8 mouse cellular contexts compared by ENCODE assay signal in genomic region chr1:156917460-156917859, GRCm38 (mm10). TPM values are rescaled to one million over a fixed set of nuclear protein-coding genes. Genes with fewer than 3 reads are reported as not detected.
A peak's percentile ranks its signal among the peaks of the same experiment; 100 is the strongest.
DNase-seq lines count a peak whose midpoint lies in the region; ATAC-seq and TF ChIP-seq lines count a peak whose summit lies in the region.

No protein-coding gene starts in this region.

- no peak overlapping the region for H3K4me3 ChIP-seq in heart, adult 2 months
- no peak overlapping the region for H3K4me3 ChIP-seq in heart, embryonic 12.5 days

- 9% methylated on average over 3 of the region's 3 CpGs for WGBS in heart, adult 2 months
- 16% methylated on average over 3 of the region's 3 CpGs for WGBS in heart, embryonic 12.5 days

- H3K4me1 ChIP-seq in heart, adult 2 months (ENCODE audit: control insufficient read depth, insufficient read depth, low read length), result no peaks in the 10 kb centered on the region
- H3K4me1 ChIP-seq in heart, embryonic 12.5 days (replicated peaks), result peaks cover 23% of the 10 kb centered on the region

- no peak for TF ChIP-seq POLR2A in heart, adult 2 months (IDR thresholded peaks at IDR 0.05; ENCODE audit: insufficient read depth, low read depth, low read length)

- no peak overlapping the region for H3K9ac ChIP-seq in heart, adult 2 months (ENCODE audit: low read depth, low read length)
- H3K9ac ChIP-seq in heart, embryonic 12.5 days, result no peak overlapping the region

- DNase-seq in heart, adult 2 months, result no peak
- DNase-seq in right cerebral cortex, adult 18-20 months, result peak; percentile 43
- DNase-seq in right cerebral cortex, postnatal 25 days, result no peak
- peak; percentile 64 for DNase-seq in c-Kit-positive CD71-negative TER-119-negative erythroid progenitor cells, embryonic 14.5 days (ENCODE audit: low read depth)
- peak; percentile 86 for DNase-seq in induced T-regulatory cell, adult 2 months (ENCODE audit: low read depth)
- DNase-seq in retina, adult 2 months (ENCODE audit: low read depth, low spot score), result peak; percentile 64
- no peak for DNase-seq in urinary bladder, postnatal 25 days (ENCODE audit: low spot score)

- intact Hi-C loops in heart, adult 2 months (cut with DNase I), result loop anchor here (1.0 to 10.0 kb wide), 4 partner anchors 160 to 620 kb away; no protein-coding TSS in a partner anchor

- H3K79me2 ChIP-seq in heart, adult 2 months (replicated peaks; ENCODE audit: control insufficient read depth, insufficient read depth, low read length), result no peaks in the 10 kb centered on the region

- H3K9me3 ChIP-seq in heart, embryonic 12.5 days (replicated peaks), result no peaks in the 10 kb centered on the region

- H3K4me2 ChIP-seq in heart, embryonic 12.5 days, result no peak overlapping the region

- H3K27ac ChIP-seq in heart, adult 2 months, result no peak overlapping the region
- H3K27ac ChIP-seq in heart, embryonic 12.5 days (ENCODE audit: poor library complexity, severe bottlenecking), result no peak overlapping the region

- H3K36me3 ChIP-seq in heart, adult 2 months (ENCODE audit: control insufficient read depth, insufficient read depth, low read length), result no peaks in the 10 kb centered on the region
- no peaks in the 10 kb centered on the region for H3K36me3 ChIP-seq in heart, embryonic 12.5 days

- no peak for TF ChIP-seq EP300 in heart, adult 2 months (IDR thresholded peaks at IDR 0.05; ENCODE audit: insufficient read depth, low read depth, low read length)

- H3K27me3 ChIP-seq in heart, adult 2 months (ENCODE audit: control insufficient read depth, insufficient read depth, low read length), result no peaks in the 10 kb centered on the region
- no peaks in the 10 kb centered on the region for H3K27me3 ChIP-seq in heart, embryonic 12.5 days (replicated peaks)

- ATAC-seq in heart, embryonic 12.5 days (ENCODE audit: insufficient number of reproducible peaks, low FRiP score), result no peak

- TF ChIP-seq CTCF in heart, adult 2 months (IDR thresholded peaks at IDR 0.05), result peak; percentile 84

RNA-seq across cellular contexts. Expression of gene Ralgps2, which starts 22.0 kb away (rescaled TPM):
- total RNA-seq in heart, adult 2 months (2021), result 1 to 10 TPM; 8.1 TPM
- 3.5 and 4.9 TPM in 2 replicates for polyA plus RNA-seq in heart, adult 2 months (2012; rRNA removed)
- polyA plus RNA-seq in heart, embryonic 12.5 days (2016; fragmentation: Nextera tagmentation; extraction: Ambion mirVana), result 53.6 and 59.2 TPM in 2 replicates

Comparison
In these comparisons a context has a peak if more than half of its experiments do, and no peak if none do; other contexts are left out.
1. DNase-seq: peak in right cerebral cortex, adult 18-20 months (single experiment), c-Kit-positive CD71-negative TER-119-negative erythroid progenitor cells, embryonic 14.5 days (single experiment), induced T-regulatory cell, adult 2 months (single experiment) and retina, adult 2 months (single experiment); none in heart, adult 2 months (0 of 2), right cerebral cortex, postnatal 25 days (single experiment) and urinary bladder, postnatal 25 days (single experiment).